Mouse (Mus musculus) G1E (cell line): ENCODE data around the gene Tmem37. TPM values are rescaled to one million over a fixed set of nuclear protein-coding genes. Genes with fewer than 3 reads are reported as not detected.

Experiments
- ATAC-seq: 2 replicates; pipeline ENCODE4 v1.8.0; 2016; ENCODE audit warnings: mild to moderate bottlenecking; ENCODE audit not compliant: insufficient number of reproducible peaks, poor library complexity, low FRiP score, severe bottlenecking; ENCODE audit errors: extremely low read depth
- DNase-seq: peaks from one replicate; pipeline ENCODE4 v3.0.0; 2012; ENCODE audit warnings: low spot score
- H3K27me3 ChIP-seq: 2 replicates; pipeline ENCODE4 v1.6.1; 2012; ENCODE audit warnings: mild to moderate bottlenecking, low read length, inconsistent platforms; ENCODE audit not compliant: insufficient read depth
- H3K36me3 ChIP-seq: replicated peaks from 2 replicates; pipeline ENCODE3; 2012; ENCODE audit warnings: mild to moderate bottlenecking, inconsistent platforms
- H3K4me1 ChIP-seq: 2 replicates; pipeline ENCODE4 v1.6.1; 2012; ENCODE audit warnings: low read depth, low read length, inconsistent platforms, mixed read lengths; ENCODE audit not compliant: insufficient read depth
- H3K4me3 ChIP-seq: 2 replicates; pipeline ENCODE4 v1.5.1; 2012; ENCODE audit warnings: low read depth, mild to moderate bottlenecking, inconsistent platforms, low read length, moderate library complexity, mixed read lengths
- H3K9me3 ChIP-seq: replicated peaks from 2 replicates; pipeline ENCODE4 v1.6.1; 2012; ENCODE audit warnings: inconsistent platforms
- CTCF ChIP-seq: IDR thresholded peaks from 2 replicates; pipeline ENCODE4 v1.5.1; 2012; ENCODE audit warnings: low read depth, low read length, inconsistent platforms, mixed read lengths
- GATA1 ChIP-seq: IDR thresholded peaks from 2 replicates; pipeline ENCODE4 v1.6.1; 2012; ENCODE audit warnings: borderline replicate concordance, low read length, inconsistent platforms, mixed read lengths
- GATA2 ChIP-seq: IDR thresholded peaks from 2 replicates; pipeline ENCODE4 v1.6.1; 2012; ENCODE audit warnings: low read depth, low read length, inconsistent platforms, borderline replicate concordance
- POLR2AphosphoS5 ChIP-seq: IDR thresholded peaks from 2 replicates; pipeline ENCODE4 v1.6.1; 2012; ENCODE audit warnings: low read depth, low read length, inconsistent platforms; ENCODE audit not compliant: insufficient replicate concordance
- TAL1 ChIP-seq: conservative IDR thresholded peaks from 2 replicates; pipeline ENCODE4 v1.6.1; 2012; ENCODE audit warnings: low read depth, low read length, inconsistent platforms, mixed read lengths
- polyA plus RNA-seq: library from polyadenylated mRNA; stranded (reverse); fragments of >175 nt; gene quantifications from 2 replicates; pipeline ENCODE4 v1.2.3, GENCODE M21; 2012
- total RNA-seq, 2 experiments: library from RNA; stranded (forward) in 1 of 2; stranded (reverse) in 1 of 2; fragments of 200-1000 nt in 1 of 2; fragments of >200 nt in 1 of 2; fragmentation: Nextera tagmentation in 1 of 2; gene quantifications; 2 replicates each; pipeline ENCODE4 v1.2.3; 2014 to 2017

Tmem37 gene
- total and polyA plus RNA-seq, 3 experiments, result 0.22 TPM; not detected in 2

- Histone ChIP-seq H3K4me3 (no peak overlapping the region), H3K27me3 (peaks cover 4% of the 10 kb centered on the region; the same call in 1 of the 2 replicates), H3K36me3 (no peaks in the 10 kb centered on the region), H3K4me1 (no peaks in the 10 kb centered on the region), H3K9me3 (no peaks in the 10 kb centered on the region)
- TF ChIP-seq GATA1, result no peak
- ATAC-seq, result no peak
- no peak for DNase-seq
These were observed 9.2 kb upstream of the Tmem37 start for GRCm38 (mm10) chr1:120082957-120083585.

GRCm38 (mm10) chr1:120080632-120081031, 6.8 kb upstream of the Tmem37 start:
- Histone ChIP-seq H3K4me3 (no peak overlapping the region), H3K36me3 (no peaks in the 10 kb centered on the region), H3K4me1 (no peaks in the 10 kb centered on the region), H3K9me3 (no peaks in the 10 kb centered on the region), H3K27me3 (peaks cover 4% of the 10 kb centered on the region; the same call in 1 of the 2 replicates)
- no peak for ATAC-seq
- no peak for DNase-seq
- TF ChIP-seq GATA1 (no peak), TAL1 (no peak), POLR2AphosphoS5 (no peak), CTCF (no peak), GATA2 (no peak)

GRCm38 (mm10) chr1:120077746-120078410, 4.0 kb upstream of the Tmem37 start:
- ATAC-seq, result no peak
- no peaks in the 10 kb centered on the region for H3K36me3 ChIP-seq

DNA sequence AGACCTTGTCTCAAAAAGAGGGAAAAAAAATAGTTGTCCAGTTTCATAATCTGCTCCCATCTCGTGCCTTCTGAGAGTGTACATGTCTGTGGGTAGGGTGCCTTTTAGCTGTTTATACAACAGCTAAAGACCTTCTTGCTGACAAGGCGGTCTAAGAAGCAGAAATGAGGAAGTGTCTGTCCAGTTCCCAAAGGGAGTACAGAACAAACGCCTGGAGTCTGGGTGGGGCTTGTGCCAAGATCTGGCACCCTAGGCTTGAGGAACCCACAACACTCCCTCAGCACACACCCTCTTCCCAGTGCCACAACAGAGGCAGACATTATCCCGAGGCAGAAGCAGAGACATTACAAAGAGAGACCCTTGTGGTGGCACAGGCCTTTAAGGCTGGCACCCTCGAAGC, 1.6 kb upstream of the Tmem37 start:
- no peaks in the 10 kb centered on the region for H3K9me3 ChIP-seq
- DNase-seq, result no peak
- H3K4me1 ChIP-seq, result no peaks in the 10 kb centered on the region
- H3K36me3 ChIP-seq, result no peaks in the 10 kb centered on the region
- H3K27me3 ChIP-seq, result peaks cover 3% of the 10 kb centered on the region; the same call in 1 of the 2 replicates
- no peak overlapping the region for H3K4me3 ChIP-seq
- no peak for TF ChIP-seq POLR2AphosphoS5
- no peak for TF ChIP-seq CTCF
- no peak for TF ChIP-seq GATA2
- no peak for TF ChIP-seq TAL1
- no peak for TF ChIP-seq GATA1
- ATAC-seq, result no peak

More at GRCm38 (mm10) chr1:120077746-120078410, 4.0 kb upstream of the Tmem37 start:
- Histone ChIP-seq H3K4me1 (no peaks in the 10 kb centered on the region), H3K9me3 (no peaks in the 10 kb centered on the region), H3K4me3 (no peak overlapping the region), H3K27me3 (no peaks in the 10 kb centered on the region; the same call in 1 of the 2 replicates)
- no peak for DNase-seq
- TF ChIP-seq POLR2AphosphoS5, result no peak

GRCm38 (mm10) chr1:120074931-120075330, 1.1 kb upstream of the Tmem37 start:
- Histone ChIP-seq H3K4me1 (no peaks in the 10 kb centered on the region), H3K36me3 (no peaks in the 10 kb centered on the region), H3K27me3 (peaks cover 3% of the 10 kb centered on the region; the same call in 1 of the 2 replicates), H3K4me3 (no peak overlapping the region), H3K9me3 (no peaks in the 10 kb centered on the region)
- ATAC-seq, result no peak
- no peak for TF ChIP-seq TAL1
- no peak for TF ChIP-seq GATA1
- no peak for TF ChIP-seq CTCF
- TF ChIP-seq POLR2AphosphoS5, result no peak
- TF ChIP-seq GATA2, result no peak
- DNase-seq, result no peak

GRCm38 (mm10) chr1:120074307-120074702, 431 bp upstream of the Tmem37 start:
- no peaks in the 10 kb centered on the region for H3K4me1 ChIP-seq
- ATAC-seq, result no peak
- no peak for TF ChIP-seq GATA1
- no peak for TF ChIP-seq GATA2
- TF ChIP-seq CTCF, result no peak
- TF ChIP-seq POLR2AphosphoS5, result no peak
- no peak for TF ChIP-seq TAL1
- no peaks in the 10 kb centered on the region for H3K36me3 ChIP-seq
- no peak overlapping the region for H3K4me3 ChIP-seq
- no peak for DNase-seq
- no peaks in the 10 kb centered on the region for H3K9me3 ChIP-seq
- H3K27me3 ChIP-seq, result peaks cover 3% of the 10 kb centered on the region; the same call in 1 of the 2 replicates

GRCm38 (mm10) chr1:120072900-120073299, 974 bp downstream of the Tmem37 start:
- no peak for DNase-seq
- Histone ChIP-seq H3K27me3 (peaks cover 3% of the 10 kb centered on the region; the same call in 1 of the 2 replicates), H3K4me3 (no peak overlapping the region), H3K36me3 (no peaks in the 10 kb centered on the region), H3K4me1 (no peaks in the 10 kb centered on the region), H3K9me3 (no peaks in the 10 kb centered on the region)
- no peak for TF ChIP-seq GATA2
- no peak for TF ChIP-seq CTCF
- no peak for TF ChIP-seq POLR2AphosphoS5
- no peak for TF ChIP-seq TAL1
- TF ChIP-seq GATA1, result no peak
- no peak for ATAC-seq
